Mouse (Mus musculus) myocyte (in vitro differentiated cells): ENCODE data around the gene Ubxn6. TPM values are rescaled to one million over a fixed set of nuclear protein-coding genes. Genes with fewer than 3 reads are reported as not detected.

Experiments used
- H3K27me3 ChIP-seq: one replicate; pipeline ENCODE4 v1.6.1; 2011; ENCODE audit not compliant: control insufficient read depth, insufficient read depth, insufficient read length
- H3K36me3 ChIP-seq: one replicate; pipeline ENCODE4 v1.6.1; 2011; ENCODE audit not compliant: control insufficient read depth, insufficient read depth
- H3K4me2 ChIP-seq: one replicate; pipeline ENCODE4 v1.6.1; 2011; ENCODE audit warnings: low read depth, control low read depth
- H3K4me3 ChIP-seq: one replicate; pipeline ENCODE4 v1.5.1; 2011; ENCODE audit warnings: mild to moderate bottlenecking, control low read depth, moderate library complexity
- H3K79me2 ChIP-seq: one replicate; pipeline ENCODE4 v1.6.1; 2011; ENCODE audit not compliant: control insufficient read depth, insufficient read depth
- H3ac ChIP-seq: one replicate; pipeline ENCODE4 v1.6.1; 2011; ENCODE audit not compliant: control insufficient read depth, insufficient read length
- CEBPB ChIP-seq: IDR thresholded peaks from 2 replicates; pipeline ENCODE4 v1.6.1; 2011; ENCODE audit warnings: mild to moderate bottlenecking, moderate library complexity; ENCODE audit not compliant: poor library complexity, insufficient read depth, severe bottlenecking
- E2F4 ChIP-seq: IDR thresholded peaks from one replicate; pipeline ENCODE4 v1.6.1; 2011; ENCODE audit warnings: mild to moderate bottlenecking, control low read depth, moderate library complexity; ENCODE audit not compliant: insufficient read depth
- MAX ChIP-seq: IDR thresholded peaks from one replicate; pipeline ENCODE4 v1.6.1; 2011; ENCODE audit warnings: low read depth, mild to moderate bottlenecking, control low read depth
- MYOD1 ChIP-seq, 3 experiments: IDR thresholded peaks; one replicate each; pipeline ENCODE4 v1.6.1; 2011; ENCODE audit warnings: control low read depth in 2 of 3, low read depth in 2 of 3, mild to moderate bottlenecking in 2 of 3, moderate library complexity in 1 of 3; ENCODE audit not compliant: insufficient read length in 2 of 3, control insufficient read depth in 1 of 3
- MYOG ChIP-seq, 3 experiments: IDR thresholded peaks; one replicate each; pipeline ENCODE4 v1.6.1; 2011; ENCODE audit warnings: control low read depth in 2 of 3, low read depth in 2 of 3, mild to moderate bottlenecking in 2 of 3; ENCODE audit not compliant: insufficient read length in 2 of 3, control insufficient read depth in 1 of 3, insufficient read depth in 1 of 3
- POLR2A ChIP-seq: IDR thresholded peaks from one replicate; pipeline ENCODE4 v1.6.1; 2011; ENCODE audit warnings: low read depth, mild to moderate bottlenecking, control low read depth, moderate library complexity; ENCODE audit not compliant: insufficient read length
- POLR2AphosphoS2 ChIP-seq: IDR thresholded peaks from one replicate; pipeline ENCODE4 v1.6.1; 2011; ENCODE audit warnings: low read depth, control low read depth; ENCODE audit not compliant: insufficient read length
- REST ChIP-seq: IDR thresholded peaks from one replicate; pipeline ENCODE4 v1.6.1; 2011; ENCODE audit warnings: mild to moderate bottlenecking, control low read depth, moderate library complexity; ENCODE audit not compliant: insufficient read depth, insufficient read length
- SRF ChIP-seq: IDR thresholded peaks from one replicate; pipeline ENCODE4 v1.6.1; 2011; ENCODE audit warnings: low read depth; ENCODE audit not compliant: control insufficient read depth, insufficient read length
- TCF12 ChIP-seq: IDR thresholded peaks from one replicate; pipeline ENCODE4 v1.6.1; 2011; ENCODE audit warnings: mild to moderate bottlenecking, control low read depth; ENCODE audit not compliant: poor library complexity, insufficient read depth, severe bottlenecking
- TCF3 ChIP-seq: IDR thresholded peaks from one replicate; pipeline ENCODE4 v1.6.1; 2011; ENCODE audit warnings: low read depth, control low read depth; ENCODE audit not compliant: insufficient read length
- USF1 ChIP-seq: IDR thresholded peaks from one replicate; pipeline ENCODE4 v1.6.1; 2011; ENCODE audit warnings: low read depth, mild to moderate bottlenecking, control low read depth, moderate library complexity
- polyA plus RNA-seq: library from polyadenylated mRNA; unstranded; fragments of >200 nt; fragmentation: generic; extraction: Trizol; gene quantifications from one replicate; pipeline ENCODE4 v1.2.1, GENCODE M21; 2012; ENCODE audit warnings: missing spikeins

The Ubxn6 gene
- polyA plus RNA-seq, 1 experiment: 54.3 TPM

DNA sequence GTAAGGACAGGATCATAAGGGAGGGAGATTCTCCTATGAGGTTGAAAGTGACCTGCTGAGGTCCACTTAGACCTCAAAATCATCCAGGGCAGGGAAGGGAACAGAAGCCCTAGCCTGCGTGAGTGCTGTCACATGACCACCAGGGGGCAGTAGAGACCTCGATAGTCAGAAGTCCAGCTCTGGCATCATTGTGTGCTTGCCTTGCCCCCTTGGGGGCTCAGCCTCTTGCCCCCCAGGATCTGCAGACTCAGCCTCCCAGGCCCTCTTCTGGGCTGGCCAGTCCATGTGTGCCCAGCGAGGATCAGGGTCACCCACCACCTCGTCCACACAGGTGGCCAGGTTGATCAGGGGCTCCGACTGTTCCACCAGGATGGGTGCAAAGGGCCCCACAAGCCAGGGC is 37.0 kb upstream of the Ubxn6 start:
- no peak overlapping the region for H3ac ChIP-seq
- H3K4me3 ChIP-seq: no peak overlapping the region
- no peaks in the 10 kb centered on the region for H3K36me3 ChIP-seq
- H3K27me3 ChIP-seq: peaks cover 9% of the 10 kb centered on the region
- H3K79me2 ChIP-seq: no peaks in the 10 kb centered on the region
- no peak overlapping the region for H3K4me2 ChIP-seq
- TF ChIP-seq REST (no peak), USF1 (peak; percentile 53)

DNA sequence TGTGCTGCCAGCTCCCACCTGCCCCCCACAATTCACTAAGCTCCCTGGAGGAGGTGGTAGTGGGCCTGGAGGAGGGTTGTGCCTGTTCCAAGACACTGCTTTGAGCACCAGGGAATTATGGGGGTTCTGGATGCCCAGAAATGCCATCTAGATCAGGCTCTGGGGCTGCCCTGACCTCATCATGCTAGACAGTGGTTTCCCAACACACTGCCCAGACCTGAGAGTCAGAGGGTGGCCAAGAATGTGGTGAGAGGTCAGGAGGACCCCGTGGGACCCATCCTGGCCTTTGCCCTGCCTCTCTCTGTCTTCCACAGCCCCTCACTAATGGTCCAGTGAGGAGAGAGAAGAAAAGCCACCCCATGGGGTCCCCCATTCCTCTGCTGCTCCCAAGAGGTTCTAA is 36.2 kb upstream of the Ubxn6 start:
- Histone ChIP-seq H3K4me2 (no peak overlapping the region), H3ac (no peak overlapping the region), H3K27me3 (peaks cover 2% of the 10 kb centered on the region), H3K36me3 (no peaks in the 10 kb centered on the region), H3K4me3 (no peak overlapping the region), H3K79me2 (no peaks in the 10 kb centered on the region)
- TF ChIP-seq MYOD1 (IDR thresholded peaks at IDR 0.05; ENCODE audit: control insufficient read depth in 1 of 3, insufficient read length in 2 of 3, low read depth in 2 of 3) (no peak), TCF3 (no peak), CEBPB (no peak), USF1 (no peak), E2F4 (no peak), POLR2AphosphoS2 (no peak), MYOG (IDR thresholded peaks at IDR 0.05; ENCODE audit: control insufficient read depth in 1 of 3, insufficient read depth in 1 of 3, insufficient read length in 2 of 3, low read depth in 2 of 3) (no peak), SRF (no peak)

DNA sequence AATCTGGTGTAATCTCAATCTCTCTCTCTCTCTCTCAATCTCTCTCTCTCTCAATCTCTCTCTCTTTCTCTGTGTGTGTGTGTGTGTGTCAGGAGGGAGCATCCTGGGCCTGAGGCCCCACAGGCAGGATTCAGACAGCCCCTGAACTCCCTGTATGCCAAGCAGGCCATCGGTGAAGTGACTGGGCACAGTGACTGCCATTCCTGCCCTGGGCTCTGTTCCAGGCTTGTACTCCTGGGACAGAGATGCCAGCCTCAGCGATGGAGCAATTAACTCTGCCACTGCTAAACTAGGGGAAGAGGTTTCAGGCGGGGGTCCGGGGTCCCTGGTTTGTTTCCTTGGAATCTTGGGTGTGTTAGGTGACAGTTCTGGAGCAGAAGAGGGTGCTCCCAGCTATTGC is 35.7 kb upstream of the Ubxn6 start:
- TF ChIP-seq E2F4 (no peak), POLR2AphosphoS2 (no peak), SRF (no peak), TCF12 (no peak), POLR2A (no peak), TCF3 (no peak), MAX (no peak), USF1 (no peak)
- H3K36me3 ChIP-seq: no peaks in the 10 kb centered on the region
- H3ac ChIP-seq: no peak overlapping the region
- no peak overlapping the region for H3K4me2 ChIP-seq
- no peak overlapping the region for H3K4me3 ChIP-seq
- no peaks in the 10 kb centered on the region for H3K79me2 ChIP-seq
- H3K27me3 ChIP-seq: no peaks in the 10 kb centered on the region

DNA sequence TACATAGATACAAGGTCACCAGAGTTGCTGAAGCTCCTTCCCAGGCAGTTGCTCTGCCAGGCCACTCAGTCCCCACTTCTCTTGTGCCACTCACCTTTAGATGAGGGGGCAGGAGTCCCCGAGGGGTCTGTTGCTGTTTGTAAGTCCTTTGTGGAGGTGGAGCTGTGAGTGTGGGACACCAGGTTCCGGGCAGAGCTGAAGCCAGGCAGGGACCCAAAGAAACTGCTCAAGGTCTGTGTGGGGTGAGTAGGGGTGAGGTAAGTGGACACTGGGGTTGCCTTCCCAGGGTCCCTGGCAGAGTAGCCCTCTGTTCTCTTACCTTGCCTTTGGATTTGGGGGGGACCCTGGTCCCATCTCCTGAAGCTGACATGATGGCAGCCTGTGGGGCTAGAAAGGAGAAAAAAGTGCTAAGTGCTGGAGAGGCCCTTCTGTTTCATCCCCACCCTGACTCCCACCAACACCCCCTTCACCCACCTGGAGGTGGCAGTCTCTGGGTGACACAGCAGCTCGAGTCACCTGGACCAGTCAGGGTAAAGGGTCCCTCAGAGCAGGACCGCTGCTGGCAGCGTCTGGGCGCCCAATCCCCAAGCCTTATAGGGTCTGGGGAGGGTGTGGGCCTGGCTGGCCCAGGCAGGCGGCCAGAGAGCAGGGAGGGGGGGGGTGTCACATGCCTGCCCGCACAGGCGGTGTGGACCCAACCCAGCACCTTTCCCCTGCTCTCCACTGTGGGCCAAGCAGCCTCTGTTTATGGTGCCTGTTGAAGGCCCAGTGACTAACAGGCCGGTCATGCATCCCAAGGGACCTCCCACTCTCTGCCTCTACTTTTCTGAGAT is 34.6 kb upstream of the Ubxn6 start, which contains the start of gene Plin4:
Gene Plin4 (minus strand): TSS at position 585 of the 833 bp plus-strand sequence.
- H3K4me2 ChIP-seq: peak within 1 kb of the TSS; percentile 24
- H3K36me3 ChIP-seq: no peaks in the 10 kb centered on the region
- no peaks in the 10 kb centered on the region for H3K79me2 ChIP-seq
- H3ac ChIP-seq: no peak within 1 kb of the TSS
- no peak within 1 kb of the TSS for H3K4me3 ChIP-seq
- TF ChIP-seq E2F4 (no peak), MYOG (IDR thresholded peaks at IDR 0.05; ENCODE audit: control insufficient read depth in 1 of 3, insufficient read depth in 1 of 3, insufficient read length in 2 of 3, low read depth in 2 of 3) (peak in 1 of 3 experiments; percentile 45), MYOD1 (IDR thresholded peaks at IDR 0.05; ENCODE audit: control insufficient read depth in 1 of 3, insufficient read length in 2 of 3, low read depth in 2 of 3) (peak in 1 of 3 experiments; percentile 23), USF1 (no peak), REST (no peak), SRF (peak; percentile 10)
- no peaks in the 10 kb centered on the region for H3K27me3 ChIP-seq

GRCm38 (mm10) chr17:56108334-56109044 is 33.7 kb upstream of the Ubxn6 start:
- H3K36me3 ChIP-seq: no peaks in the 10 kb centered on the region
- no peaks in the 10 kb centered on the region for H3K79me2 ChIP-seq
- TF ChIP-seq TCF3 (peak; percentile 69), TCF12 (no peak), MYOD1 (IDR thresholded peaks at IDR 0.05; ENCODE audit: control insufficient read depth in 1 of 3, insufficient read length in 2 of 3, low read depth in 2 of 3) (peak in 2 of 3 experiments; percentile 77), REST (no peak), MYOG (IDR thresholded peaks at IDR 0.05; ENCODE audit: control insufficient read depth in 1 of 3, insufficient read depth in 1 of 3, insufficient read length in 2 of 3, low read depth in 2 of 3) (peak in 2 of 3 experiments; percentile 67 to 94), POLR2AphosphoS2 (peak; percentile 39), SRF (no peak), CEBPB (peak; percentile 58; the same call in 1 of the 2 replicates), POLR2A (no peak)
- H3K4me3 ChIP-seq: no peak overlapping the region
- H3ac ChIP-seq: no peak overlapping the region
- H3K27me3 ChIP-seq: no peaks in the 10 kb centered on the region
- H3K4me2 ChIP-seq: no peak overlapping the region
